ENCODE assay signal across 8 mouse cellular contexts in genomic region chr1:46849758-46850157, GRCm38 (mm10). TPM values are rescaled to one million over a fixed set of nuclear protein-coding genes. Genes with fewer than 3 reads are reported as not detected.
DNase-seq lines count a peak whose midpoint lies in the region; ATAC-seq and TF ChIP-seq lines count a peak whose summit lies in the region.

No protein-coding gene starts in this region.

- H3K9ac ChIP-seq in hindbrain, postnatal 0 days (replicated peaks; ENCODE audit: low read length) = no peak overlapping the region

- no peak overlapping the region for H3K4me2 ChIP-seq in hindbrain, postnatal 0 days (ENCODE audit: low read depth, low read length)

- DNase-seq in ovary, postnatal 14 days (ENCODE audit: low spot score) = peak; percentile 62
- DNase-seq in ovary, postnatal 10 days (ENCODE audit: low spot score) = no peak
- peak; percentile 92 for DNase-seq in brain, embryonic 14.5 days (ENCODE audit: low read depth)
- DNase-seq in forelimb bud, embryonic 11.5 days (ENCODE audit: low read depth, low spot score) = peak; percentile 62
- peak; percentile 95 for DNase-seq in hindbrain, postnatal 0 days (ENCODE audit: low spot score)
- DNase-seq in limb, embryonic 10.5 days (ENCODE audit: low spot score) = peak; percentile 32
- peak; percentile 61 to 72 for DNase-seq in natural killer cell, adult 2 months (ENCODE audit: low spot score in 2 of 2)
- peak; percentile 47 to 89 for DNase-seq in thymus, postnatal 10 days (ENCODE audit: low spot score in 2 of 2)

- TF ChIP-seq CTCF in brain, embryonic 14.5 days (IDR thresholded peaks at IDR 0.05; ENCODE audit: borderline replicate concordance, extremely low read depth, insufficient read depth, insufficient read length) = peak; percentile 55; the same call in 1 of the 2 replicates
- TF ChIP-seq CTCF in hindbrain, postnatal 0 days (IDR thresholded peaks at IDR 0.05; ENCODE audit: low read depth) = peak; percentile 82

- H3K4me1 ChIP-seq in hindbrain, postnatal 0 days (ENCODE audit: insufficient read depth, low read length) = no peaks in the 10 kb centered on the region
- H3K4me1 ChIP-seq in limb, embryonic 10.5 days = peaks cover 29% of the 10 kb centered on the region

- no peak for ATAC-seq in hindbrain, postnatal 0 days

- no peak for TF ChIP-seq POLR2A in brain, embryonic 14.5 days (IDR thresholded peaks at IDR 0.05; ENCODE audit: borderline replicate concordance, extremely low read depth, insufficient read depth, insufficient read length, poor library complexity, severe bottlenecking)

- WGBS in hindbrain, postnatal 0 days = 55% methylated on average over 1 of the region's 1 CpGs
- 70% methylated on average over 1 of the region's 1 CpGs for WGBS in limb, embryonic 10.5 days

- no peaks in the 10 kb centered on the region for H3K27me3 ChIP-seq in hindbrain, postnatal 0 days (ENCODE audit: insufficient read depth, low read length)
- no peaks in the 10 kb centered on the region for H3K27me3 ChIP-seq in limb, embryonic 10.5 days (ENCODE audit: low read depth, poor library complexity, severe bottlenecking)

- no peaks in the 10 kb centered on the region for H3K36me3 ChIP-seq in hindbrain, postnatal 0 days (ENCODE audit: insufficient read depth, low read length)
- H3K36me3 ChIP-seq in limb, embryonic 10.5 days = no peaks in the 10 kb centered on the region

- H3K4me3 ChIP-seq in hindbrain, postnatal 0 days (ENCODE audit: low read length) = no peak overlapping the region
- no peak overlapping the region for H3K4me3 ChIP-seq in limb, embryonic 10.5 days

- H3K27ac ChIP-seq in hindbrain, postnatal 0 days = 0 out of 2 replicates have a peak overlapping the region, but pooled peaks have one; percentile 4
- H3K27ac ChIP-seq in limb, embryonic 10.5 days = no peak overlapping the region

- no peaks in the 10 kb centered on the region for H3K9me3 ChIP-seq in hindbrain, postnatal 0 days (ENCODE audit: low read length)
- H3K9me3 ChIP-seq in limb, embryonic 10.5 days (replicated peaks) = no peaks in the 10 kb centered on the region

RNA-seq across cellular contexts. Expression of gene Slc39a10, which starts 42.9 kb away (rescaled TPM):
- 49.1 and 65.8 TPM in 2 replicates for polyA plus RNA-seq in brain, embryonic 14.5 days (2012; rRNA removed)
- 60.3 and 67.7 TPM in 2 replicates for total RNA-seq in hindbrain, postnatal 0 days (2014; rRNA removed)
- polyA plus RNA-seq in hindbrain, postnatal 0 days (2015; fragmentation: Nextera tagmentation; extraction: Ambion mirVana) = 43.8 and 47.0 TPM in 2 replicates
- 60.6 and 64.1 TPM in 2 replicates for polyA plus RNA-seq in limb, embryonic 10.5 days (2016; fragmentation: Nextera tagmentation; extraction: Ambion mirVana)
